ENCODE assay signal across 12 mouse cellular contexts in the genomic region with DNA sequence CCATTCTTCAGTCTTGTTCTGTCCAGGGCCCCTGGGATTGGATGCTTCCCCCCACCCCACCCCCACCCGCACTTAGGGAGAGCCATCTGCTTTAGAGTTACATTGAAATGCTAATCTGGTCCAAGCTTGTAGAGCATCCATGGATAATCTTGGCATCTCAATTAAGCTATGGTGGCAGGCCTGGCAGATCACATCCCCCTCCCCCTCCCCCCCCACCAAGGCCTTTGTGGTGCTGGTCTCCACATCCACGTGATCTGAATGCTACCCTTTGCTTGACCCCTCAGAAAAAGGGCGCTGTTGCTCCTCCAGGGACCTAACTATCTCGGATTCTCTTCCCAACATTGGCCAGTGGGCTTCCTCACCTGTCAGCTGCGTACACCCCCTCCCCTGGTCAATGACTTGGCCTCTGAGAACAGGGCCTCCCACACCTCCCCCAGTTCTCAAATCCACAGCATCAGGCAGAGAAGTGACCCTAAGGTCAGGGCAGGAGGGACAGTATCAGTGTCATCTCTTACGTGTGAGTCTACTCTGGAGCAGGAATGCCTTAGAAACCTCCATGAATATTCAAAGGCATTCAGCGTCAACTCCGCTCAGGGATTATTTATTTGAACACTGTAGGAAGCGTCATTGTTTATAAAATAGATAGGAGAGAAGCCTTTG.
A peak's percentile ranks its signal among the peaks of the same experiment; 100 is the strongest.
DNase-seq lines count a peak whose midpoint lies in the region; ATAC-seq and TF ChIP-seq lines count a peak whose summit lies in the region.
"Had no signal": no experiment of that assay in that cellular context is flagged by ENCODE, and none has a peak within 500 bp of the region (broad histone marks: within the 10 kb centered on the region; RNA-seq: fewer than 3 reads in every experiment).

No protein-coding gene starts in this region.

- 11% methylated on average over 9 of the region's 9 CpGs for WGBS in midbrain, embryonic 10.5 days
- 8% methylated on average over 9 of the region's 9 CpGs for WGBS in midbrain, embryonic 15.5 days
- WGBS in forebrain, embryonic 14.5 days, result 20% methylated on average over 8 of the region's 9 CpGs
- 9% methylated on average over 9 of the region's 9 CpGs for WGBS in neural tube, embryonic 15.5 days
- 43% methylated on average over 9 of the region's 9 CpGs for WGBS in lung, adult 2 months

- H3K9me3 ChIP-seq in midbrain, embryonic 10.5 days (replicated peaks), result no peaks in the 10 kb centered on the region
- no peaks in the 10 kb centered on the region for H3K9me3 ChIP-seq in midbrain, embryonic 15.5 days
- no peaks in the 10 kb centered on the region for H3K9me3 ChIP-seq in forebrain, embryonic 14.5 days (replicated peaks; ENCODE audit: control insufficient read depth, low read length)
- no peaks in the 10 kb centered on the region for H3K9me3 ChIP-seq in neural tube, embryonic 15.5 days (replicated peaks)
- H3K9me3 ChIP-seq: intestine, embryonic 15.5 days had no signal

- no peak overlapping the region for H3K4me2 ChIP-seq in midbrain, embryonic 15.5 days
- no peak overlapping the region for H3K4me2 ChIP-seq in forebrain, embryonic 14.5 days (ENCODE audit: low read length)
- H3K4me2 ChIP-seq in neural tube, embryonic 15.5 days, result no peak overlapping the region
- H3K4me2 ChIP-seq: intestine, embryonic 15.5 days; lung, embryonic 14.5 days had no signal

- TF ChIP-seq POLR2A in lung, adult 2 months (IDR thresholded peaks at IDR 0.05; ENCODE audit: borderline replicate concordance, extremely low read depth, low read depth, low read length), result no peak

- no peak; the same call in 1 of the 2 replicates for ATAC-seq in midbrain, embryonic 15.5 days (replicated peaks)
- peak; percentile 55 for ATAC-seq in forebrain, embryonic 14.5 days
- ATAC-seq in neural tube, embryonic 15.5 days (ENCODE audit: low FRiP score), result peak; percentile 36; the same call in 1 of the 2 replicates
- no peak for ATAC-seq in frontal cortex, adult (ENCODE audit: low TSS enrichment)
- ATAC-seq: intestine, embryonic 15.5 days had no signal

- TF ChIP-seq CTCF in left cerebral cortex, adult 2 months (IDR thresholded peaks at IDR 0.05), result no peak
- no peak for TF ChIP-seq CTCF in lung, adult 2 months (IDR thresholded peaks at IDR 0.05; ENCODE audit: insufficient read depth, low read length)

- peaks cover 78% of the 10 kb centered on the region for H3K4me1 ChIP-seq in midbrain, embryonic 10.5 days
- H3K4me1 ChIP-seq in midbrain, embryonic 15.5 days, result peaks cover 20% of the 10 kb centered on the region
- peaks cover 6% of the 10 kb centered on the region for H3K4me1 ChIP-seq in forebrain, embryonic 14.5 days (ENCODE audit: control insufficient read depth, insufficient read depth, low read length)
- H3K4me1 ChIP-seq in neural tube, embryonic 15.5 days, result peaks cover 24% of the 10 kb centered on the region
- H3K4me1 ChIP-seq in lung, adult 2 months (ENCODE audit: control insufficient read depth, insufficient read depth, low read length), result no peaks in the 10 kb centered on the region

- H3K36me3 ChIP-seq in midbrain, embryonic 10.5 days, result no peaks in the 10 kb centered on the region
- no peaks in the 10 kb centered on the region for H3K36me3 ChIP-seq in midbrain, embryonic 15.5 days (replicated peaks)
- H3K36me3 ChIP-seq in forebrain, embryonic 14.5 days (ENCODE audit: control insufficient read depth, insufficient read depth, low read length), result no peaks in the 10 kb centered on the region
- H3K36me3 ChIP-seq in neural tube, embryonic 15.5 days, result no peaks in the 10 kb centered on the region
- H3K36me3 ChIP-seq: intestine, embryonic 15.5 days had no signal

- DNase-seq in midbrain, embryonic 10.5 days (ENCODE audit: low spot score), result peak; percentile 86
- DNase-seq in forebrain, embryonic 14.5 days (ENCODE audit: low spot score), result peak; percentile 46
- peak; percentile 76 for DNase-seq in mesoderm, embryonic 11.5 days (ENCODE audit: low read depth, low spot score)
- DNase-seq in left cerebral cortex, adult 2 months (ENCODE audit: extremely low spot score in 1 of 2, low spot score in 2 of 2), result no peak
- DNase-seq in lung, adult 2 months, result no peak
- DNase-seq: adrenal gland, adult 8-10 months; lung, embryonic 14.5 days had no signal

- intact Hi-C loops in left cerebral cortex, adult 2 months (cut with DNase I), result no loop called here

- peak overlapping the region; percentile 28; the same call in 1 of the 2 replicates for H3K4me3 ChIP-seq in midbrain, embryonic 10.5 days
- H3K4me3 ChIP-seq in midbrain, embryonic 15.5 days, result no peak overlapping the region
- no peak overlapping the region for H3K4me3 ChIP-seq in forebrain, embryonic 14.5 days (ENCODE audit: low read depth, low read length)
- H3K4me3 ChIP-seq in neural tube, embryonic 15.5 days (replicated peaks), result no peak overlapping the region
- H3K4me3 ChIP-seq in left cerebral cortex, adult 2 months, result no peak overlapping the region
- H3K4me3 ChIP-seq in lung, adult 2 months (replicated peaks; ENCODE audit: extremely low read depth, low read depth, low read length), result no peak overlapping the region
- H3K4me3 ChIP-seq: intestine, embryonic 15.5 days; myocyte had no signal

- H3K27me3 ChIP-seq in midbrain, embryonic 10.5 days (ENCODE audit: low read depth, poor library complexity, severe bottlenecking), result peaks cover 6% of the 10 kb centered on the region; the same call in 1 of the 2 replicates
- H3K27me3 ChIP-seq in midbrain, embryonic 15.5 days (replicated peaks), result no peaks in the 10 kb centered on the region
- H3K27me3 ChIP-seq in forebrain, embryonic 14.5 days (replicated peaks; ENCODE audit: control insufficient read depth, insufficient read depth, low read length), result no peaks in the 10 kb centered on the region
- no peaks in the 10 kb centered on the region for H3K27me3 ChIP-seq in neural tube, embryonic 15.5 days (replicated peaks)
- H3K27me3 ChIP-seq: intestine, embryonic 15.5 days had no signal

- H3K9ac ChIP-seq in midbrain, embryonic 15.5 days, result no peak overlapping the region
- no peak overlapping the region for H3K9ac ChIP-seq in forebrain, embryonic 14.5 days (ENCODE audit: low read length)
- H3K9ac ChIP-seq in neural tube, embryonic 15.5 days (replicated peaks), result no peak overlapping the region
- H3K9ac ChIP-seq: intestine, embryonic 15.5 days; lung, embryonic 14.5 days had no signal

- H3K27ac ChIP-seq in midbrain, embryonic 10.5 days (replicated peaks), result peak overlapping the region; percentile 87
- no peak overlapping the region for H3K27ac ChIP-seq in midbrain, embryonic 15.5 days
- H3K27ac ChIP-seq in forebrain, embryonic 14.5 days (ENCODE audit: low read depth, low read length), result no peak overlapping the region
- peak overlapping the region; percentile 48; the same call in 1 of the 2 replicates for H3K27ac ChIP-seq in neural tube, embryonic 15.5 days (replicated peaks)
- no peak overlapping the region for H3K27ac ChIP-seq in left cerebral cortex, adult 2 months
- H3K27ac ChIP-seq: intestine, embryonic 15.5 days had no signal

Comparison
In these comparisons a context has a peak if more than half of its experiments do, and no peak if none do; other contexts are left out.
1. H3K27ac ChIP-seq: peak in midbrain, embryonic 10.5 days (single experiment) and neural tube, embryonic 15.5 days (single experiment); none in midbrain, embryonic 15.5 days (single experiment), forebrain, embryonic 14.5 days (single experiment) and left cerebral cortex, adult 2 months (single experiment).
2. DNase-seq: peak in midbrain, embryonic 10.5 days (single experiment), forebrain, embryonic 14.5 days (single experiment) and mesoderm, embryonic 11.5 days (single experiment); none in left cerebral cortex, adult 2 months (0 of 2) and lung, adult 2 months (single experiment).
3. ATAC-seq: peak in forebrain, embryonic 14.5 days (single experiment) and neural tube, embryonic 15.5 days (single experiment); none in midbrain, embryonic 15.5 days (single experiment) and frontal cortex, adult (single experiment).